Mouse (Mus musculus): ENCODE data around the gene Znhit1. TPM values are rescaled to one million over a fixed set of nuclear protein-coding genes. Genes with fewer than 3 reads are reported as not detected.

Znhit1 gene
- total RNA-seq, 2 experiments from 2014 or later = 49.2 to 51.1 TPM

GRCm38 (mm10) chr5:136932956-136933355 lies 54.9 kb downstream of the Znhit1 start:
- DNase-seq = no peak
- intact Hi-C loops (cut with DNase I; ENCODE audit: low total_unique reads) = no loop called here

Small RNAs within 50 kb of the gene (microRNA-seq; reads per million reads assigned to microRNA genes)
- 4.0 to 8.0 reads per million in 2 experiments for gene Mir702

Other genes with a start within 250 kb of the Znhit1 start
- 10 to 100 TPM; 11.7 to 13.5 TPM for gene Col26a1, start 104.8 kb downstream of the Znhit1 start, total RNA-seq (2021)
- 1 to 10 TPM; 5.4 to 6.2 TPM for gene Ift22, start 79.9 kb downstream of the Znhit1 start, total RNA-seq (2021)
- gene Fis1, start 34.7 kb downstream of the Znhit1 start, total RNA-seq (2021) = 100 to 1,000 TPM; 154 to 159 TPM
- 1 to 10 TPM; 2.0 to 2.1 TPM for gene Cldn15, start 21.4 kb downstream of the Znhit1 start, total RNA-seq (2021)
- gene Plod3, start 1.0 kb downstream of the Znhit1 start, total RNA-seq (2021) = 10 to 100 TPM; 21.8 to 24.3 TPM
- not detected for gene Vgf, start 38.4 kb upstream of the Znhit1 start, total RNA-seq (2021)
- gene Ap1s1, start 58.1 kb upstream of the Znhit1 start, total RNA-seq (2021) = 10 to 100 TPM; 24.3 to 26.0 TPM
- 1 to 10 TPM; 1.2 to 1.9 TPM for gene Serpine1, start 84.2 kb upstream of the Znhit1 start, total RNA-seq (2021)
- gene Trim56, start 128.2 kb upstream of the Znhit1 start, total RNA-seq (2021) = 1 to 10 TPM; 7.6 to 9.1 TPM
- not detected for gene Muc3, start 161.3 kb upstream of the Znhit1 start, total RNA-seq (2021)
- gene Muc3a, start 224.4 kb upstream of the Znhit1 start, total RNA-seq (2021) = under 1 TPM; 0.21 to 0.31 TPM

Data from gastrocnemius, postnatal 14 days (tissue).